ENCODE assay signal across 30 mouse cellular contexts in the genomic region with DNA sequence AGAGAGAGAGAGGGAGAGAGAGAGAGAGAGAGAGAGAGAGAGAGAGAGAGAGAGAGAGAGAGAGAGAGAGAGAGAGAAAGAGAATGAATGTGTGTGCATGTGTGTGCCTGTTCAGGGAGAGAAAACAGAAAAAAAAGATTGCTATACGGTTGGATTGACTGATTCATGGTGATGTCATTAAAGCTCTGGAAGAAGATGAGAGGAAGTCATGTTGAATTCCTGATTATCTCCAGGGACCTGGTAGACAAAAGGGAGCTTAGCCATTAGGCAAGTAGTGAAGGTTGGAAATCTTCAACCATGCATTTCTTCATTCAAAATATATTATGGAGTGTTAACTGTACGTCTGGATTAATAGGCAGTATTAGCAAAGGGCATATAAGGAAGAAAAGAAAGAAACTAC.
DNase-seq lines count a peak whose midpoint lies in the region; ATAC-seq and TF ChIP-seq lines count a peak whose summit lies in the region.
"Had no signal": no experiment of that assay in that cellular context is flagged by ENCODE, and none has a peak within 500 bp of the region (broad histone marks: within the 10 kb centered on the region; RNA-seq: fewer than 3 reads in every experiment).

No protein-coding gene starts in this region.

- intact Hi-C loops in gastrocnemius, postnatal 14 days (cut with DNase I; ENCODE audit: low total_unique reads), result no loop called here

- 0 out of 2 replicates have a peak, but pooled peaks cover 5% of the 10 kb centered on the region for H3K27me3 ChIP-seq in forebrain, embryonic 12.5 days
- no peaks in the 10 kb centered on the region for H3K27me3 ChIP-seq in forebrain, embryonic 16.5 days (replicated peaks; ENCODE audit: control insufficient read depth, insufficient read depth, low read length)
- no peaks in the 10 kb centered on the region for H3K27me3 ChIP-seq in midbrain, embryonic 13.5 days
- H3K27me3 ChIP-seq in midbrain, embryonic 16.5 days (ENCODE audit: control insufficient read depth, insufficient read depth, low read depth, low read length), result no peaks in the 10 kb centered on the region
- H3K27me3 ChIP-seq: embryonic facial prominence, embryonic 15.5 days; heart, embryonic 12.5 days; hindbrain, embryonic 13.5 days; kidney, embryonic 15.5 days had no signal

- no peak overlapping the region for H3K9ac ChIP-seq in forebrain, embryonic 12.5 days
- H3K9ac ChIP-seq in forebrain, embryonic 16.5 days (replicated peaks; ENCODE audit: low read depth, low read length), result no peak overlapping the region
- H3K9ac ChIP-seq in midbrain, embryonic 13.5 days (replicated peaks), result no peak overlapping the region
- no peak overlapping the region for H3K9ac ChIP-seq in midbrain, embryonic 16.5 days (ENCODE audit: low read depth, low read length)
- H3K9ac ChIP-seq: embryonic facial prominence, embryonic 15.5 days; heart, embryonic 12.5 days; hindbrain, embryonic 13.5 days; kidney, embryonic 15.5 days; liver, embryonic 14.5 days had no signal

- TF ChIP-seq CTCF in brain, embryonic 14.5 days (IDR thresholded peaks at IDR 0.05; ENCODE audit: borderline replicate concordance, extremely low read depth, insufficient read depth, insufficient read length), result no peak

- TF ChIP-seq POLR2A in brain, embryonic 14.5 days (IDR thresholded peaks at IDR 0.05; ENCODE audit: borderline replicate concordance, extremely low read depth, insufficient read depth, insufficient read length, poor library complexity, severe bottlenecking), result no peak

- H3K27ac ChIP-seq in forebrain, embryonic 12.5 days, result no peak overlapping the region
- H3K27ac ChIP-seq in forebrain, embryonic 16.5 days (ENCODE audit: low read length), result no peak overlapping the region
- no peak overlapping the region for H3K27ac ChIP-seq in midbrain, embryonic 13.5 days
- no peak overlapping the region for H3K27ac ChIP-seq in midbrain, embryonic 16.5 days (ENCODE audit: low read length)
- H3K27ac ChIP-seq: embryonic facial prominence, embryonic 15.5 days; gastrocnemius, adult 2 months; heart, adult 2 months; hindbrain, embryonic 13.5 days; kidney, embryonic 15.5 days; liver, embryonic 14.5 days; macrophage had no signal

- no peaks in the 10 kb centered on the region for H3K36me3 ChIP-seq in forebrain, embryonic 12.5 days (replicated peaks)
- H3K36me3 ChIP-seq in forebrain, embryonic 16.5 days (ENCODE audit: control insufficient read depth, insufficient read depth), result no peaks in the 10 kb centered on the region
- no peaks in the 10 kb centered on the region for H3K36me3 ChIP-seq in midbrain, embryonic 13.5 days
- no peaks in the 10 kb centered on the region for H3K36me3 ChIP-seq in midbrain, embryonic 16.5 days (ENCODE audit: control insufficient read depth, insufficient read depth, low read length)
- H3K36me3 ChIP-seq: embryonic facial prominence, embryonic 15.5 days; heart, embryonic 12.5 days; hindbrain, embryonic 13.5 days; kidney, embryonic 15.5 days had no signal

- no peak overlapping the region for H3K4me3 ChIP-seq in forebrain, embryonic 12.5 days (replicated peaks)
- no peak overlapping the region for H3K4me3 ChIP-seq in forebrain, embryonic 16.5 days (replicated peaks; ENCODE audit: low read length)
- no peak overlapping the region for H3K4me3 ChIP-seq in midbrain, embryonic 13.5 days (replicated peaks)
- H3K4me3 ChIP-seq in midbrain, embryonic 16.5 days (ENCODE audit: low read depth, low read length), result no peak overlapping the region
- H3K4me3 ChIP-seq: embryonic facial prominence, embryonic 15.5 days; gastrocnemius, adult 2 months; heart, adult 2 months; heart, embryonic 12.5 days; hindbrain, embryonic 13.5 days; kidney, embryonic 15.5 days had no signal

- peak; percentile 61; the same call in 1 of the 2 replicates for ATAC-seq in forebrain, embryonic 12.5 days (ENCODE audit: low FRiP score)
- ATAC-seq in forebrain, embryonic 16.5 days, result no peak
- peak; percentile 24; the same call in 1 of the 2 replicates for ATAC-seq in midbrain, embryonic 13.5 days
- no peak for ATAC-seq in midbrain, embryonic 16.5 days
- ATAC-seq: inflammation-experienced regulatory T-cells, adult 6 months had no signal

- peaks cover 10% of the 10 kb centered on the region; the same call in 1 of the 2 replicates for H3K4me1 ChIP-seq in forebrain, embryonic 12.5 days
- H3K4me1 ChIP-seq in forebrain, embryonic 16.5 days (replicated peaks; ENCODE audit: control insufficient read depth, insufficient read depth, low read length), result 0 out of 2 replicates have a peak, but pooled peaks cover 2% of the 10 kb centered on the region
- H3K4me1 ChIP-seq in midbrain, embryonic 13.5 days (replicated peaks), result peaks cover 12% of the 10 kb centered on the region
- H3K4me1 ChIP-seq in midbrain, embryonic 16.5 days (ENCODE audit: control insufficient read depth, insufficient read depth, low read length), result no peaks in the 10 kb centered on the region; the same call in 1 of the 2 replicates
- H3K4me1 ChIP-seq: embryonic facial prominence, embryonic 15.5 days; heart, embryonic 12.5 days; kidney, embryonic 15.5 days had no signal

- 22% methylated on average over 2 of the region's 2 CpGs for WGBS in forebrain, embryonic 12.5 days
- WGBS in forebrain, embryonic 16.5 days, result 10% methylated on average over 2 of the region's 2 CpGs
- WGBS in midbrain, embryonic 13.5 days, result 2% methylated on average over 2 of the region's 2 CpGs
- 5% methylated on average over 2 of the region's 2 CpGs for WGBS in midbrain, embryonic 16.5 days

- H3K9me3 ChIP-seq in forebrain, embryonic 12.5 days, result no peaks in the 10 kb centered on the region
- H3K9me3 ChIP-seq in forebrain, embryonic 16.5 days (ENCODE audit: control insufficient read depth, low read length), result no peaks in the 10 kb centered on the region
- no peaks in the 10 kb centered on the region for H3K9me3 ChIP-seq in midbrain, embryonic 13.5 days
- no peaks in the 10 kb centered on the region for H3K9me3 ChIP-seq in midbrain, embryonic 16.5 days (replicated peaks; ENCODE audit: control insufficient read depth, low read length, poor library complexity, severe bottlenecking)
- H3K9me3 ChIP-seq: embryonic facial prominence, embryonic 15.5 days; heart, embryonic 12.5 days; hindbrain, embryonic 13.5 days; kidney, embryonic 15.5 days had no signal

- peak; percentile 81 for DNase-seq in brain, embryonic 14.5 days (ENCODE audit: low read depth)
- no peak for DNase-seq in gastrocnemius, postnatal 14 days
- no peak for DNase-seq in thymus, postnatal 4 days
- DNase-seq: adrenal gland, postnatal 10 days; B cell, adult 2 months; cerebellum, adult 11 months; cerebellum, adult 9-10 months; cerebellum, postnatal 36 days; embryo, embryonic 11 days; gastrocnemius, adult 2 months; heart, adult 2 months; heart, postnatal 4 days; kidney, adult 18-20 months; kidney, postnatal 25 days; liver; lung, adult 2 months; lung, postnatal 10 days; thymus, adult 2 months; thymus, postnatal 36 days had no signal

- no peak overlapping the region for H3K4me2 ChIP-seq in forebrain, embryonic 12.5 days
- no peak overlapping the region for H3K4me2 ChIP-seq in forebrain, embryonic 16.5 days (ENCODE audit: low read length)
- H3K4me2 ChIP-seq in midbrain, embryonic 13.5 days (replicated peaks), result no peak overlapping the region
- no peak overlapping the region for H3K4me2 ChIP-seq in midbrain, embryonic 16.5 days (ENCODE audit: low read length)
- H3K4me2 ChIP-seq: embryonic facial prominence, embryonic 15.5 days; heart, embryonic 12.5 days; hindbrain, embryonic 13.5 days; kidney, embryonic 15.5 days had no signal

Comparison
In these comparisons a context has a peak if more than half of its experiments do, and no peak if none do; other contexts are left out.
1. ATAC-seq: peak in forebrain, embryonic 12.5 days (single experiment) and midbrain, embryonic 13.5 days (single experiment); none in forebrain, embryonic 16.5 days (single experiment) and midbrain, embryonic 16.5 days (single experiment).